Mouse (Mus musculus) hindlimb bud, embryonic 11.5 days (tissue): Measurements from ENCODE around the gene Efna4.

ENCODE experiments used
- DNase-seq: peaks from one replicate; pipeline ENCODE4 v3.0.0-alpha.2; 2012; ENCODE audit warnings: low read depth, low spot score; ENCODE audit errors: extremely low spot score

Efna4 gene

DNA sequence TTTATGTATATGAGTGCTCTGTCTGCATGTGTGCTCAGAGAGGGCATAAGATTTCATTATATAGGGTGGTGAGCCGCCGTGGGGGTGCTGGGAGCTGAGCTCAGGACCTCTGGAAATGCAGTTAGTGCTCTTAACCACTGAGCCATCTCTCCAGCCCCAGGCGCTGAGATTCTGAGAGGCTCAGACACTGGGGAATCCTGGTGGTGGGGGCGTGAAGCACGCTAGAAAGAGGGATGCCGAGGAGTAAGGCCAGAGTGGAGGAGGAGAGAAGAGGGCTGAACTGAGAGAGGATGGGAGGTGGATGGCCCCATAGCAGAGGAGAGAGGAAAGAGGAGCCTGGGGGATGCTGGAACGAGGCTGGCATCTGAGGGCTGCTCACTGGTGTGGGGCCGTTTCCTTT, 26.8 kb upstream of the Efna4 start:
- DNase-seq = no peak

DNA sequence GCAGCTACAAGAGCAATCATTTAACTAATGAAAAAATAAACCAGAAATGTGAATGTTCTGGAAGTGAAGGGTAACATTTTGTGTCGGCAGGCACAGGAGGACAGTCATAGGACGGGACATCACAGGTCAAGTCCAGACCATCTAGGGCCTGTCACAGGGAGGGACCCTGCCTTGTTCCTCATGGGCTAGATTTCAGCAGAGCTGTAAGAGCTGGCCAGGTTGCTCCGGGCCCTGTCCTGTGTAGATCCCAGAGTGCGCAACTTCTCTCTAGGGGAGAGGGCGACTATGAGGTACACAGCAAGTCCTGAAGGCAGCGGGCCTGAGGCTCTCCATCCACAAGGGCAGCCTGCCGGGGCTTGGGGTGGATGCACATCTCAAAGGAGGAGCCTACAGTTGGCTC, 23.8 kb upstream of the Efna4 start, which contains the start of gene Dcst2:
Gene Dcst2, plus strand, starts transcription at position 301 of the 400 bp plus-strand sequence.
- DNase-seq = no peak

DNA sequence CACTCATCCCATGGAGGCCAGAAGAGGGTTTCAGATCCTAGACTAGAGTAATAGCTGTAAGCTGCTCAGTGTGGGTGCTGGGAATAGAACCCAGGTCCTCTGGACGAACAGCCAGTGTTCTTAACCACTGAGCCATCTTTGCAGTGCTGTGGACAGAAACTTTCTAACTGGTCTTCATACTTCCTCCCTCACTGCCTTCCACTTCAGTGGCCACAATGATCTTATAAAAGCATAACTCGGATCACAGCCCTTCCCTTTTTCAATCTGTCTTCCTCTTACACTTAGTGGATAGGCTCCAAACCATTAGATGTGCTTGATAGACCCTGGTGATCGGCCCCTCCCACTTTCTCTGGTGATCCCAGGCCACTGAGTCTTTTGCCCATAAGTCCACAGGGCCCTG, 22.4 kb upstream of the Efna4 start:
- no peak for DNase-seq

DNA sequence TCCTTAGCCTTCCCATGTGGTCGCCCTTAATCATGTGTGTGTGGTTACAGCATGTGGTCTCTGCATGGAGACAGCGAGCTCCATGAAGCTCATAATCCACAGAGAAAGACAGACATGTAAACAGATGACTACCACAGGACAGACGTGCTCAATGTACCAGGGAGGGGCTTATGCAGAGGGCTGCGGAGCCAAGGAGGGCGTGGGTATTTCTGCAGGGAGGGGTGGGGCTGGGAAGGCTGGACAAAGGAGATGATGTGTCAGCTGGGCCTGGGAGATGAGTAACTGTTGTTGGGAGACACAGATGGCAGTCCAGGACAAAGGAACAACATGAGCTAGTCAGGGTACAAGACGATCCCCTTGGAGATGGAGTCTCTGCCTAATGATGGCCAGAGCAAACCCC, 21.8 kb upstream of the Efna4 start:
- DNase-seq = no peak

DNA sequence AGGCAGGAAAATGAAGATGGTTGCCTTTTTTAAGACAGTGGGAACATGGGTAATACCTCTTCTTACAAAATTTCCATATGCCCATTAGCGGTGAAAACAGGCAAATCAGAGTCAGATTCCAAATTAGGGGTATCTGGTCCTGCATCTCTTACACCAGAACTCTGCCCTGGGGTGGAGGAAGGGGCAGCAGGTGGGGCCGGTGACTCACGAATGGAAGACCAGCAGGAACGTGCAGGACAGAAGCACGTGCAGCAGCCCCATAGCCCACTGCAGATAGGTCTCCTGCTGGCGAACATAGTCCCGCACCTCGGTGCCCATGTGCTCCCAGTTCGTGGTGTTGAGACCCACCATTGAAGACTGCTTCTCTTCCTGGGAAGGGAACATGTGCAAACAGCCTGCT, 18.2 kb upstream of the Efna4 start:
- no peak for DNase-seq

DNA sequence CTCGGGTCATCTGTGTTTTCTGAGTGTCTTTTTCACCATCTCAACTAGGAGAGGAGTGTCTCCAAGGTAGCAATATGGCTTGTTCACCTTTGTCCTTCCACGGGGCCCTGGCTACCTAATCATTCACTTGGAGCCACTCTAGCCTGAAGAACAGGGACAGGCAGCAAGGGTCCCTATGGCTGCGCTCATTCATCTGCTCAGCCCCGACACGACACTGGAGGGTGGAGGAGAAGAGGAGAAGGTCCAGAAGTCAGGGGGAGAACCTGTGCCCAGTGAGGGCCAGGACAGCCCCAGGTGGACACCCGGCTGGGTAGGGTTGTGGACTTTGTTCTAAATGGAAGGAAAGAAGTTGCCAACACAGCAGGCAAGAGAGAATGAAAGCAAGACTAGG, 17.7 kb upstream of the Efna4 start:
- DNase-seq = no peak

DNA sequence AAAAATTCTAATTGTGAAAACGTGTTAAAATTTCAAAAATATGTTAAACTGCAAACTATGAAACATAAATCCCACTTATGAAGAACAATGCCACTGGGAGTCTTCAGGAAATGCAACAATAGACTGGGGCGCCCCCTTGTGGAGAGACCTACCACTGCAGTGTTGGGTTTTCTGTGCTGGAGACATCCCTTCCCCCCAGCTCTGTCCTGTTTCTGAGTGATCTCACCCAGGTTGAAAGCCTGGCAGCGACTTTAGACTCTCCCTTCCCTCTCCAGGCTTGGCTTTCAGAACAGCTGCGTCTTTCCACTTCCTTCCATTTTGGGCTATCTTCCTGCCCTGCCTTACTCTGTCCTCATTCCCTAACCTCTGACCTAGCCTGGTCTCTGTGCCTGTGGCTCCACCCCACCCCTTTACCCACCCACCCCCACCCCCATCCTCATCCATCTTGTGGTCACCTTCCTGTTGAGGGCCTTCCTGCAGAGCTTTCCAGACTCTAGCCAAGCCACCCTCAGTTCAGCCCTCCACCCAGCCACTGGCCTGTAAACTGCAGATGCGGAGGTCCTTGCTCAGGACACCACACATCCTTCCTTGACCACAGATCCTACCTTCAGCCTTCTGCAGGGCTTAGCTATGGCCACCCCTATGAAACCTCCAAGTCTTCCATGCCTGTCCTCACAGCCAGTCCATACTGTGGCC, 17.1 kb upstream of the Efna4 start:
- no peak for DNase-seq

DNA sequence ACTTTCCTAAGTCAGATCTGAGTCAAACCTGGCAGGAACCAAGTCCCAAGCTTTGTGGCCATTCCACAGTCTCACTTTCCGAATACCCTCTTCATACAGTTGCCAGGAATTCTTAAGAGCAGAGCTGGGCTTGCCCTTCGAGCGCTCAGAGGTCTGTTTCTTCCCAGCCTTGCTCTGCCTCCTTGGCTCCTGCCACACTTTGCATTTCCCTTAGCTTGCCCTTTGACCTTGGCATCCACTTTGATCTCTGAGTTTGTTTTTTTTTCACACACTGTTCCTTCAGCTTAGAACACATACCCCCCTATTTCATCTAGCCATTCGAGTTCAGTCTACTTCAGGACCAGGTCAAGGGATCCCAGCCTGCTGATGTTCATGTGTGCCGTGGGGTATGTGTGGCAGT, 13.4 kb upstream of the Efna4 start:
- DNase-seq = no peak

DNA sequence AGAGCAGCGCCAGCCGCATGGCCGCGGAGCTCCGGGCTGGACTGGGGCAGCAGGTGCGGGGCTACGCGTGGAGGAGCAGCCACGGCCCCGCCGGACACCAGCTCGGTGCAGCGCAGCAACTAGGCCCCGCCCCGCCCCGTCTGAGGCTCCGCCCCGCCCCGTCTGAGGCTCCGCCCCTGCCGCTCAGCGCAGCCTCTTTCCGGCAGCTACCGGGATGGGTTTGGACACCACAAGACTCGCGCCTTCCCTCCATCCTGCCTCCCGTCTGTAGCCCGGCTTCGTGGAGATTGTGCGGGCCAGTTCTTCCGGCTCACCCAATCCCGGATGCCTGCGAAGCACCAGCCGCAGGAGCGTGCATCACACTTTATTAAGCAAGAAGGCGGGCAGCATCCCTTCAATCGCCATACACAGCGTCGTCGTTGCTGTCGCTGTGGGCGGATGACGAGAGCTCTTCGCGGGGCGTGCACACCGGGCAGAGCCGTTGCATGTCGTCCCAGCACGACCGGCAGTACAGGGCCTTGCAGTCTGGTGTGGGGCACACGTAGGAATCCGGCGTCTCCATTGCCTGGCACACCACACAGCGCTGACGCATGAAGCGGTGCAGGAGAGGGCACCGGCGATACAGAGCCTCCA, 12.2 kb upstream of the Efna4 start, which contains the start of gene Adam15:
Gene Adam15, minus strand, starts transcription at position 128 of the 633 bp plus-strand sequence.
- DNase-seq = no peak

DNA sequence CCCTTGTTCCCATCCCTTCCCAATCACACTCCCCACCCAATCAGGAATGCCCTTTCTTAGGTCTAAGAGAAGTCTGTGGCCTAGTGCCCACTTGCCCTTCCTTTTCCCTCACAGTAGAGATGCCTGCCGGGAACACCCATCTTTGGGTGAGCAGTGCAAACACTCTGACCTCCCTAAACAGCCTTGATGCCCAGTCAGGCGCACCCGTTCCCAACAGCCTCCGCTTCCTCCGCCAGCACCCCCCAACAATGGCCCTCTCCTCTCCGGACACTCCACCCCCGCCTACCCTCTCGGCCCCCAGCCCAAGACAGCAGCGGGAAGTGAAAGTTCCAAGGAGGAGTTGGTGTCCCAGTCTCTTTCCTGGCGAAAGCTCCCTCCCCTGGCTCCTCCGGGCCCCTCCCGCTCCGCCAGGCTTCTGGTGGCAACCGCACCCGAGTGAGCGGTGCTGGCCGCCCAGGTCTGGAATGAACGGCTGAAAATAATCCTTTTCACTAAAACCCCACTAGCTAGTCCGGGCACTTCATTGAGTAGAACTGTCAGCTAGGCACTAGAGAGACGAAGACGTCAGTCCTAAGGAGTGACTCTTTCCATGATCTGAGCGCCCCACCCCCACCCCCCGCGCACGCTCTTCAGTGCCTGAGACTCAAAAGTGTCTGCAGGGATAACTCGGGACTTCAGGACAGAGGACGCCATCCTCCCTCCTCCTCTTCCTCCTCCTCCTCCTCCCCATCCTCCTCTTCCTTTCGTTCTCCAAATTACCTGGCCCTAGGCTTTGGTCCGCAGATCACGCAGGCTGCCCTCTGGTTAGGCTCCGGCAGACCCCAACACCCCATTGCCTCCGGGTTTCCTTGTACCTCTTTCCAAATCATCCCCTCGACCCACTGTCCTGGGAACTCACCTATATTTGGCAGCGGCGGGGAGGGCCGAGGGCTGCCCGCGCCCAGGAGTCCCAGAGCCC, 11.4 kb upstream of the Efna4 start:
- no peak for DNase-seq

DNA sequence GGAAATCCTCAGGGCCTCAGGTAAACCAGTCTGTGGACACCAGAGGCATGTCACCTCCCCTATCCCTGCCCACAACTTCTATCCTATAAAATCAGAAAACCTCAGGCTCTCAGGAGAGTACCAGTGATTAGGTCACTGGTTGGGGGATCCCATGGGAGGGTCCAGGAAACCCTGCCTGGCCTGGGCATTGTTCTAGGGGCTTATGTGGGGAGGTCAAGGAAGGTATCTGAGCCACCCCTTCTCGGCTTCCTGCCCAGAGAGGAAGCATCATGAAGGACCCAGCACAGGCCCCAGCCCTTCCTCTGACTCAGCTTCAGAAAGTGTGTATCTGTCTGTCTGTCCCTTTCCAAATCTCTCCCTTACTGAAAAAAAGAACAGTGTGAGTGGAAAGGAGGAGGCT, 10.1 kb upstream of the Efna4 start:
- no peak for DNase-seq

DNA sequence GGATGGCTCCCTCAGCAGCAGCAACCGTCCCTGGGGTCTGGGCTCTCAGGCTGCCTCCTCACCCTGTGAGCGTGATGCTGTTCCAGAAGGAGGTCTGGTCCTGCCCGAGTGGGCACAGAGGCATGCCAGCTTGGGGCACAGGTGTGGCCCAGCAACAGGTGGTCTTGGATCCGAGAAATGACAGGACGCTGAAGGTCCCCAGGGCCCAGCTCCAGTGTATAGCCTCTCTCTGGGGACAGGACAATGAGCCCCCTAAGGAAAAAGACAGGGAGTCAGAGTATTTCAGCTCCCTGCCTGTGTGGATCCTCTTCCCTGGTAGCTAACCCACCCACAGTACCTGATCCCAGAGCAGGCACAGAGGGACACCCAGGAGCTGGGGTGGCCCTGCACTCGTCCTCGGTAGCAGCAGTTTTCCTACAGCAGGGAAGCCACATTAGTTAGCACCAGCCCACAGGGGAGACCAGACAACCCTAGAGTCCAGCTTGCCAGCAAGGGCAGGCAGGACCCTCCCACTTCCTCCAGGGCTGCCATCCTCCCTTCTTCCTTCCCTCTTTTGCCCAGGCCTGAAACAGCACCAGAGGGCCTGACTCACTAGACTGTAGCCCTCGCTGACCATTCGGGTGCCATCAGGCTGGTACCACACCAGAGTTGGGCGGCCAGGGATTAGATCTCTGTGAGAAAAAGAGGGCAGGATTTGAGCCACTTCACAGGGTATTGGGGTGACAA, 9.2 kb upstream of the Efna4 start:
- no peak for DNase-seq

DNA sequence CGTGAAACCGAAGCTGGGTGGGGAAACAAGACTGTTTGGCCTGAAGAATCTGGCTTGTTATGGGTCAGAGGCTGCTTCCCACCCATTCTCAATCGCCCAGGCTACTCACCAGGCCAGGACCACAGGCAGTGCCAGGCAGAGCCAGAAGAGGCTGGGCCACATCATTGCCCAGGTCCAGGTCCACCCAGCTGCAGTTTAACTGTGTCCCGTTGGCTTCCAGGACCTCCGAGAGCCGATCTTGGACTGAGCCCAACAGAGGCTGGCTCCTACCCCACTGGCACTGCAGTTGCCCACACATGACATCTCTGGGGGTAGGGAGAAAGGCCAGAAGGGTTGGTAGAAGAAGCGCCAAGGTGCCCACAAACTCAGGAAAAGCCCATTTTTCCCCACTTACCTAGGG, 5.5 kb upstream of the Efna4 start:
- DNase-seq = no peak

DNA sequence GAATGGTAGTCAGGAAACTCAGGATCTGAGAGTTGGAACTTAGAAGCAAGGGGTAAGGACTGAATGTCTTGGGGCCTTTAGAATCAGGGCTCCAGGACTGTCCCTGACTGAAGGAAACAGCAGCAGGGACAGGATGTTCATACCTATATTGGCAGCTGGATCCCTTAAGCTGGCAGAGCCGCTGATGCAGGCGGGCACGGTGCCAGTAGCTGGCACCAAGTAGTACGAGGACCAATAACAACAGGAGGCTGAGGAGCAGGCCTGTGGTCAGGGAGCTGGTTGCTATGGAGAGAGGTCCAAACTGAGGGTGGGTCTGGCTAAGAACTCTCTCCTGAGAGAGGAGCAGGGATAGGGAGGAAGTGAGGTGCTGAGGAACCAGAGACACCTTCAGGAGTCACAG, 4.0 kb upstream of the Efna4 start:
- DNase-seq = no peak

DNA sequence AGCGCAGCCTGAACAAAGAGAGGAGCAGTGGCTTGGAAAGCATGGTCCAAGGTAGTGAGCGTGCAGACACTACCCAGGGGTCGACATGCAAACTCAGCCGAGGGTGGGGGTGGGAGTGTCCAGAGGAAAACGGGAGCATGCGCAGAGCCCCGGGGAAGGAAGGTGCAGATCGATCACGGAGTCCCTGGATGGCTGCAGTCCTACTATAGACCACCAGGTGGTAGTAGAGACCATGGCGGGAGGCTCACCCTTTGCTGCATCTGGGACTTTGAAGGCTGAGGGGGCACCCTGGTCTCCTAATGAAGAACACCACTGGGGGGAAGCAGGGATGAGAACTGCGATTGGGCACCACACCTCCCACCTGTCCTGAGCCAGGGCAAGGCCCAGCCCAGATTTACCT, 2.6 kb upstream of the Efna4 start:
- no peak for DNase-seq

DNA sequence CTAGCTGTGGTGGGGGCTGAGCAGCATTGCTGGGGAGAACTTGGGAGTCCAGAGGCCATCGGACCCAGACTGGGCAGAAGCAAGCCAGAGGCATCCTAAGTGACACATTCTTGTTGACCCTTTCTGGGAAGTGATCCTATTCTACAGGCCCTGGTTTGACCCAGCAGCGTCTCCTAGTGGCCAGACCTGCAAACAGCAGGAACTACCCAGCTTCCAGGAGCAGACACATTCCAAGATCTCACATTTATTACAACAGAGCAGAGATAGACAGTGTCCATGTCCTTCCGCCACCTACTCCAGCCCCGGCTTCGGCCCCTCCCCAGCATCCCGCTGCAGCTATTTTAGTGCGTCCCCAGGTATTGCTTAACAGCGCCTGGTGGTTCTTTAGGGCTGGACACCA, 1.6 kb upstream of the Efna4 start:
- DNase-seq = no peak

DNA sequence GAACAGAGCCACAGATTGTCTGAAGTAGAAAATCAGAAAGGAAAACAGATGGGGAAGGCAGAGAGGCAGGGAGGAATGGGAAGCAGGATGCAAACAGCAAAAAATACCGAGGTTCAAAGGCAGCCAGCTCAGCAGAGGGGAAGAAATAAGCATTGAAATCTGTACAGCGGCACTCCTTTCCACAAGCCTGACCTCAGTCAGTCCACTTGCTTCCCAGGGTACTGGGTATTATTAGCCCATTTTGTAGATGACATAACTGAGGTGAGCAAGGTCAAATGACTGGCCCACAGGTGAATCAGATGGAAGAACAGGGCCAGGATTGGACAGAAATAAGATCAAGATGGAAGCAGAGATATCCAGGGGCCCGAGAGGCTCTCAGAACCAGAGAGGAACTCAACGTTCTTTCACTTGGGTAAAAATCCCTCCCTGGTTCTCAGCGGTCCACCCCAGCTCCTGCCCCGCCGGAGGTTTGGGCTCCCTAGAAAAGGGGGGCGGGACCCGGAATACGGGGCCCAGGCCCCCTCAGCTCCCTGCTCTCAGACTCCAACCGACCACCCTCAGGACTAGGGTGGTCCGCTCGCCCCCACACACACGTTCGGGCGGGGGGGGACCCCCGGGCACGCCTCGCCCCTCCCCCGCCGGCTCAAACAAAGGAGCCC, 637 bp downstream of the Efna4 start:
- no peak for DNase-seq

DNA sequence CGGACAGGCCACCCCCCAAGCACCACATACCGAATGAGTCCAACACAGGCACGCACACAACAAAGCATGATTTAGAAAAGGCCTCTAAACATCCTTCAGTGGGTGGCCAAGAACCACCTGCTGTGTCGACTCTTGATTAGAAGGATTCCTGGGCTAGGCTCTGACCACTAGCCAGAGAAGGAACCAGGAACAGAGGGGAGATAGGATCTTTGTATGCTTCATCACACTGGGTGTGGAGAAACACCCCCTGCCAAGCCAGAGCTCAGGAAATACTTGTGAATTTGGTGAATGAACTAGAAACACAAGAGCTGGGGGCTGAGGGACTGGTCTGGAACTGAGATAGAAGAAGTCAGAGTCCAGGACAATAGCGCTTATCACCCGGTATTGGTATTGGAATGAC, 1.3 kb downstream of the Efna4 start:
- no peak for DNase-seq

DNA sequence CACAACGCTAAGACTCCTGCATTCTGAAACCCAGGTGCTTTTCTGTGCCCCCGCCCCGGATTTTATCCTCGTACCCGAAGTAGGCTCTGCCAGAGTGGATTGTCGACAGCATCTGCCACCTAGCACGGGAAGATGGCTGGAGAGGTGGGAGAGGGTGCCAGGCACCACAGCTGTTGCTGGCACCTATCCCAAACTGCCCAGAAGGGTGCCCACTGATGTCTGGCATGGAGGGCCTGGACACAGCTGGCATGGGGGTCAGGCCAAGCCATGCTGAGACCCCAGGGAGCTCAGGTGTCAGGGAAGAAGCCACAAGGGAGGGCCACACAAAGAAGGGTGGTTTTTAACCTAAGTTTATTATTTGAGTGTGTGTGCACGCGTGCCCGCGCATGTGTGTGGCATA, 4.8 kb downstream of the Efna4 start:
- no peak for DNase-seq

DNA sequence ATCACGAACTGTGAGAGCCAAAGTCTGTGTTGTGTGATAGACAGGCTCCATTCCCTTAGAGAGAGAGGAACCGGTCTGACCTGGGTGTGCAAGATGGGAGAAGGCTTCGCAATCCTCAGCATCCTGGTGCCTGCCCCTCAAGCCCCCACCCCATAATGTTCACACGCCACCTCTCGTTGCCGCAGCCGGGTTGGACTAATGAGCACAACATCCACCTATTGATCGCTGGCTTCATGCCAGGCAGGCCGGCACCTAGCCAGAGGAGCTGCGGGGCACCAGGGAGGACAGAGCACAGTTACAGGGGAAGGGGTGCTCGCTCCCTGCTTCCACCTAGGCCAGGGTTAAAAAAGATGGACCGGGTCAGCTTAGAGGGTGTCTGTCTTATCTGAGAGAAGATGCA, 5.4 kb downstream of the Efna4 start:
- no peak for DNase-seq

DNA sequence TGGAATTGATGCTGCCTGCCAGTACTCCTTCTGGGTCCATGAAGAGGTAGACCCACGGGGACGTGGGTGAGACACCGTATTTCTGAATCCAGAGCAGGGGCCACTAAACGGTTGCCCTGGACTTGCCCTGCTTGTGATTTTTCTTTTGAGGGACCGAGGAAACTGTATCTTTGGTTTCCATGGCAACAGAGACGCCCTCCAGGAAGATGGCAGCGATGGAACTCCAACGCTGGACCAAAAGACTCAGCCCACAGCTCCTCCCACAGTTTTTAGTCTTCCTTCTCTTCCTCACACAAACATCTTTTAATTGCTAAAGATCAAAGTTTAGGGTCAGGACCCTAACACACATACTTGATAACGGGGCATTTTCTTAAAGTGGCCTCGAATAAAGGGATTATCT, 5.8 kb downstream of the Efna4 start:
- DNase-seq = no peak
